Mouse (Mus musculus) heart, postnatal 4 days (tissue): ENCODE measurements around the gene Snrpa. TPM values are rescaled to one million over a fixed set of nuclear protein-coding genes. Genes with fewer than 3 reads are reported as not detected.

Experiments
- DNase-seq: peaks from one replicate; pipeline ENCODE4 v3.0.0; 2021
- total RNA-seq, 2 experiments: library from RNA; stranded (reverse); gene quantifications; 2 replicates each; pipeline ENCODE4 v1.2.3; 2021

Gene Snrpa
- 10 to 100 TPM; 64.8 to 69.5 TPM for total RNA-seq

- DNase-seq = peak; percentile 94
Observed at GRCm38 (mm10) chr7:27195681-27196611, at the start of gene Snrpa, which contains the start of gene BC024978. Gene Snrpa (minus strand): TSS chr7:27196271. Gene BC024978 (plus strand): TSS chr7:27195781.

GRCm38 (mm10) chr7:27244088-27244487, 48.0 kb upstream of the Snrpa start:
- peak; percentile 29 for DNase-seq

GRCm38 (mm10) chr7:27243211-27243610, 47.1 kb upstream of the Snrpa start:
- no peak for DNase-seq

GRCm38 (mm10) chr7:27238568-27238967, 42.5 kb upstream of the Snrpa start:
- DNase-seq = no peak

GRCm38 (mm10) chr7:27237527-27237926, 41.5 kb upstream of the Snrpa start:
- DNase-seq = no peak

GRCm38 (mm10) chr7:27235726-27236125, 39.7 kb upstream of the Snrpa start:
- DNase-seq = no peak

GRCm38 (mm10) chr7:27233300-27233699, 37.2 kb upstream of the Snrpa start:
- DNase-seq = no peak

GRCm38 (mm10) chr7:27232781-27233281, 36.8 kb upstream of the Snrpa start, which contains the start of gene Coq8b:
Gene Coq8b (plus strand): TSS chr7:27233023.
- peak; percentile 95 for DNase-seq

- DNase-seq = peak; percentile 45
Observed at GRCm38 (mm10) chr7:27231693-27232331, 35.7 kb upstream of the Snrpa start.

GRCm38 (mm10) chr7:27230781-27231180, 34.7 kb upstream of the Snrpa start:
- no peak for DNase-seq

- no peak for DNase-seq
Observed at GRCm38 (mm10) chr7:27228865-27229264, 32.8 kb upstream of the Snrpa start.

- DNase-seq = peak; percentile 91
Observed at GRCm38 (mm10) chr7:27228281-27228821, 32.3 kb upstream of the Snrpa start, which contains the start of gene Itpkc. Gene Itpkc (minus strand): TSS chr7:27228661.

GRCm38 (mm10) chr7:27227676-27228075, 31.6 kb upstream of the Snrpa start:
- no peak for DNase-seq

GRCm38 (mm10) chr7:27227276-27227675, 31.2 kb upstream of the Snrpa start:
- no peak for DNase-seq

- DNase-seq = no peak
Observed at GRCm38 (mm10) chr7:27224877-27225575, 29.0 kb upstream of the Snrpa start.

- no peak for DNase-seq
Observed at GRCm38 (mm10) chr7:27222538-27222937, 26.5 kb upstream of the Snrpa start.

- no peak for DNase-seq
Observed at GRCm38 (mm10) chr7:27221939-27222338, 25.9 kb upstream of the Snrpa start.

- DNase-seq = no peak
Observed at GRCm38 (mm10) chr7:27219937-27220336, 23.9 kb upstream of the Snrpa start.

GRCm38 (mm10) chr7:27218586-27218985, 22.5 kb upstream of the Snrpa start:
- DNase-seq = no peak

GRCm38 (mm10) chr7:27212626-27213025, 16.6 kb upstream of the Snrpa start:
- no peak for DNase-seq

GRCm38 (mm10) chr7:27203730-27204449, 7.8 kb upstream of the Snrpa start:
- no peak for DNase-seq

GRCm38 (mm10) chr7:27198779-27199178, 2.7 kb upstream of the Snrpa start:
- DNase-seq = no peak
